Mouse (Mus musculus) CH12.LX (cell line): Measurements from ENCODE around the gene Phf20. TPM values are rescaled to one million over a fixed set of nuclear protein-coding genes. Genes with fewer than 3 reads are reported as not detected.
A peak's percentile ranks its signal among the peaks of the same experiment; 100 is the strongest.

ENCODE experiments used
- DNase-seq: peaks from one replicate; pipeline ENCODE4 v3.0.0-alpha.2; 2013; ENCODE audit errors: extremely low read depth
- H3K27ac ChIP-seq: 2 replicates; pipeline ENCODE4 v1.5.1; 2012; ENCODE audit warnings: low read depth, mild to moderate bottlenecking, control low read depth, moderate library complexity; ENCODE audit not compliant: insufficient read depth
- H3K27me3 ChIP-seq: replicated peaks from 2 replicates; pipeline ENCODE3; 2012; ENCODE audit warnings: inconsistent platforms
- H3K36me3 ChIP-seq, 2 experiments: replicated peaks in 1 of 2; 2 replicates each; pipeline versions ENCODE3 to v1.6.1; 2012; ENCODE audit warnings: inconsistent platforms in 1 of 2, low read length in 1 of 2, mild to moderate bottlenecking in 1 of 2, mixed read lengths in 1 of 2, moderate library complexity in 1 of 2; ENCODE audit not compliant: control insufficient read depth in 1 of 2, insufficient read depth in 1 of 2
- H3K4me1 ChIP-seq, 2 experiments: 2 replicates each; pipeline ENCODE4 v1.6.1; 2012; ENCODE audit warnings: inconsistent platforms in 1 of 2, moderate library complexity in 1 of 2; ENCODE audit not compliant: insufficient read depth in 2 of 2, control insufficient read depth in 1 of 2
- H3K4me2 ChIP-seq: 2 replicates; pipeline ENCODE4 v1.6.1; 2012; ENCODE audit warnings: low read depth, mild to moderate bottlenecking, control low read depth; ENCODE audit not compliant: poor library complexity, insufficient read depth, severe bottlenecking
- H3K4me3 ChIP-seq, 3 experiments: fragments of 150-350 bp in 1 of 3; sonication (generic) in 1 of 3; replicated peaks in 1 of 3; 2 replicates each; pipeline versions ENCODE3 to v1.5.1; 2011 to 2012; ENCODE audit warnings: low read depth in 2 of 3, low read length in 2 of 3, mild to moderate bottlenecking in 2 of 3, moderate library complexity in 2 of 3, control low read depth in 1 of 3, improper control_type of control experiment in 1 of 3, inconsistent platforms in 1 of 3, mixed read lengths in 1 of 3; ENCODE audit not compliant: poor library complexity in 1 of 3
- H3K79me2 ChIP-seq: replicated peaks from 2 replicates; pipeline ENCODE4 v1.6.1; 2012; ENCODE audit warnings: mild to moderate bottlenecking, moderate library complexity; ENCODE audit not compliant: control insufficient read depth, poor library complexity, insufficient read depth, severe bottlenecking; ENCODE audit errors: extremely low read depth
- H3K9ac ChIP-seq: 2 replicates; pipeline ENCODE4 v1.6.1; 2012; ENCODE audit warnings: low read depth, mild to moderate bottlenecking, control low read depth, moderate library complexity; ENCODE audit not compliant: insufficient read depth
- H3K9me3 ChIP-seq: replicated peaks from 2 replicates; pipeline ENCODE3; 2012; ENCODE audit warnings: low read length, inconsistent platforms, mixed read lengths
- CHD1 ChIP-seq: IDR thresholded peaks from 2 replicates; pipeline ENCODE4 v1.6.1; 2012; ENCODE audit warnings: low read depth, low read length, improper control_type of control experiment, inconsistent platforms
- CHD2 ChIP-seq: IDR thresholded peaks from 2 replicates; pipeline ENCODE4 v1.6.1; 2011; ENCODE audit warnings: low read length, improper control_type of control experiment
- ELF1 ChIP-seq: IDR thresholded peaks from 2 replicates; pipeline ENCODE4 v1.6.1; 2014; ENCODE audit warnings: low read depth, mild to moderate bottlenecking, inconsistent platforms, low read length, improper control_type of control experiment
- EP300 ChIP-seq: IDR thresholded peaks from 2 replicates; pipeline ENCODE4 v1.6.1; 2011; ENCODE audit warnings: low read length, improper control_type of control experiment
- IRF4 ChIP-seq: IDR thresholded peaks from 2 replicates; pipeline ENCODE4 v1.6.1; 2014; ENCODE audit warnings: low read depth, mild to moderate bottlenecking, inconsistent platforms, low read length, improper control_type of control experiment
- JUN ChIP-seq: IDR thresholded peaks from 2 replicates; pipeline ENCODE4 v1.6.1; 2011; ENCODE audit warnings: low read depth, mild to moderate bottlenecking, low read length, improper control_type of control experiment, moderate library complexity; ENCODE audit not compliant: insufficient read depth
- JUND ChIP-seq: conservative IDR thresholded peaks from 2 replicates; pipeline ENCODE4 v1.6.1; 2011; ENCODE audit warnings: low read depth, low read length, improper control_type of control experiment
- KAT2A ChIP-seq: IDR thresholded peaks from 2 replicates; pipeline ENCODE4 v1.6.1; 2012; ENCODE audit warnings: low read length, improper control_type of control experiment, inconsistent platforms; ENCODE audit not compliant: insufficient replicate concordance
- MAX ChIP-seq: IDR thresholded peaks from 2 replicates; pipeline ENCODE4 v1.6.1; 2011; ENCODE audit warnings: low read length, improper control_type of control experiment
- MEF2A ChIP-seq: IDR thresholded peaks from 2 replicates; pipeline ENCODE4 v1.6.1; 2014; ENCODE audit warnings: low read depth, mild to moderate bottlenecking, inconsistent platforms, low read length, improper control_type of control experiment, borderline replicate concordance
- MXI1 ChIP-seq: IDR thresholded peaks from 2 replicates; pipeline ENCODE4 v1.6.1; 2011; ENCODE audit warnings: mild to moderate bottlenecking, low read depth, low read length, improper control_type of control experiment
- NELFE ChIP-seq: IDR thresholded peaks from 2 replicates; pipeline ENCODE4 v1.6.1; 2011; ENCODE audit warnings: low read depth, low read length, improper control_type of control experiment
- POLR2A ChIP-seq: IDR thresholded peaks from 2 replicates; pipeline ENCODE4 v1.6.1; 2011; ENCODE audit warnings: low read depth, mild to moderate bottlenecking, improper control_type of control experiment, low read length
- POLR2AphosphoS2 ChIP-seq: IDR thresholded peaks from 2 replicates; pipeline ENCODE4 v1.6.1; 2011; ENCODE audit warnings: low read depth, low read length, improper control_type of control experiment
- RAD21 ChIP-seq: IDR thresholded peaks from 2 replicates; pipeline ENCODE4 v1.6.1; 2011; ENCODE audit warnings: low read depth, mild to moderate bottlenecking, low read length, improper control_type of control experiment, moderate library complexity
- RCOR1 ChIP-seq: conservative IDR thresholded peaks from 2 replicates; pipeline ENCODE4 v1.6.1; 2012; ENCODE audit warnings: low read depth, mild to moderate bottlenecking, inconsistent platforms, low read length, improper control_type of control experiment
- SMC3 ChIP-seq: IDR thresholded peaks from 2 replicates; pipeline ENCODE4 v1.6.1; 2011; ENCODE audit warnings: low read depth, low read length, improper control_type of control experiment
- TBP ChIP-seq: conservative IDR thresholded peaks from 2 replicates; pipeline ENCODE4 v1.6.1; 2011; ENCODE audit warnings: low read depth, low read length, improper control_type of control experiment
- TCF12 ChIP-seq: IDR thresholded peaks from 2 replicates; pipeline ENCODE4 v1.6.1; 2014; ENCODE audit warnings: low read depth, mild to moderate bottlenecking, inconsistent platforms, low read length, improper control_type of control experiment
- USF1 ChIP-seq: IDR thresholded peaks from 2 replicates; pipeline ENCODE4 v1.6.1; 2014; ENCODE audit warnings: low read depth, mild to moderate bottlenecking, inconsistent platforms, low read length, improper control_type of control experiment
- USF2 ChIP-seq: conservative IDR thresholded peaks from 2 replicates; pipeline ENCODE4 v1.6.1; 2011; ENCODE audit warnings: low read depth, low read length, improper control_type of control experiment
- ZMIZ1 ChIP-seq: IDR thresholded peaks from 2 replicates; pipeline ENCODE4 v1.6.1; 2012; ENCODE audit warnings: low read depth, mild to moderate bottlenecking, inconsistent platforms, low read length, improper control_type of control experiment
- ZNF384 ChIP-seq: IDR thresholded peaks from 2 replicates; pipeline ENCODE4 v1.6.1; 2012; ENCODE audit warnings: low read depth, low read length, improper control_type of control experiment, inconsistent platforms
- dilution Hi-C: fragments of 300-500 bp; cut with MboI; formaldehyde crosslinking; loops from 2 replicates; pipeline ENCODE4 v1.14.3; 2020; ENCODE audit warnings: low sequenced_read_pairs; ENCODE audit not compliant: extremely low pct_unique_long_range_greater_than_20kb, extremely low pct_ligation_motif_present
- in situ Hi-C: fragments of 300-500 bp; cut with MboI; formaldehyde crosslinking; loops from 3 replicates; pipeline ENCODE4 v1.14.3; 2019; ENCODE audit warnings: low sequenced_read_pairs, low pct_ligation_motif_present, low pct_unique_long_range_greater_than_20kb, mixed read lengths
- polyA plus RNA-seq: library from polyadenylated mRNA; unstranded; fragments of >175 nt; gene quantifications from 2 replicates; pipeline ENCODE4 v1.2.1, GENCODE M21; 2012; ENCODE audit warnings: low read depth; ENCODE audit not compliant: insufficient read length
- total RNA-seq, 2 experiments: library from RNA; depleted of rRNA; stranded (reverse); fragments of 300-350 nt in 1 of 2; fragments of >200 nt in 1 of 2; gene quantifications; 2 replicates each; pipeline ENCODE4 v1.2.3; 2012 to 2014

The Phf20 gene
- total and polyA plus RNA-seq, 3 experiments = 11.7 to 17.6 (median 13.3) TPM

GRCm38 (mm10) chr2:156166557-156166956, 29.7 kb upstream of the Phf20 start:
- in situ Hi-C loops (no loop called here), dilution Hi-C loops (no loop called here)
- Histone ChIP-seq H3K9ac (no peak overlapping the region), H3K4me1 (no peaks in the 10 kb centered on the region; a peak in 1 of 4 replicates), H3K27ac (no peak overlapping the region), H3K4me2 (no peak overlapping the region), H3K79me2 (peaks cover 68% of the 10 kb centered on the region), H3K27me3 (no peaks in the 10 kb centered on the region), H3K4me3 (no peak overlapping the region), H3K36me3 (peaks cover 50 to 83% of the 10 kb centered on the region in 2 experiments), H3K9me3 (no peaks in the 10 kb centered on the region)
- TF ChIP-seq ELF1 (no peak), POLR2AphosphoS2 (0 out of 2 replicates have a peak, but pooled peaks have one; percentile 64), CHD2 (no peak), MAX (no peak), ZMIZ1 (no peak), IRF4 (no peak), KAT2A (no peak), POLR2A (no peak), TBP (no peak), USF1 (no peak), TCF12 (no peak), CHD1 (0 out of 2 replicates have a peak, but pooled peaks have one; percentile 39)
- no peak for DNase-seq

GRCm38 (mm10) chr2:156177079-156177478, 19.2 kb upstream of the Phf20 start:
- Histone ChIP-seq H3K79me2 (peaks cover 50% of the 10 kb centered on the region), H3K27me3 (no peaks in the 10 kb centered on the region), H3K4me1 (peaks cover 0 to 44% of the 10 kb centered on the region in 2 experiments; a peak in 2 of 4 replicates), H3K27ac (no peak overlapping the region), H3K9ac (peak overlapping the region; percentile 84), H3K4me3 (peak overlapping the region; percentile 59 to 94 (median 61)), H3K36me3 (peaks cover 25 to 63% of the 10 kb centered on the region in 2 experiments), H3K4me2 (peak overlapping the region; percentile 99), H3K9me3 (no peaks in the 10 kb centered on the region)
- no peak for DNase-seq
- no peak for TF ChIP-seq ZMIZ1
- dilution Hi-C loops = no loop called here
- in situ Hi-C loops = no loop called here

- Histone ChIP-seq H3K9ac (peak overlapping the region; percentile 98), H3K27me3 (no peaks in the 10 kb centered on the region), H3K4me3 (peak overlapping the region; percentile 61 to 94 (median 62)), H3K4me1 (peaks cover 0 to 44% of the 10 kb centered on the region in 2 experiments; a peak in 2 of 4 replicates), H3K79me2 (peaks cover 49% of the 10 kb centered on the region), H3K4me2 (peak overlapping the region; percentile 63), H3K36me3 (peaks cover 21 to 59% of the 10 kb centered on the region in 2 experiments), H3K9me3 (no peaks in the 10 kb centered on the region), H3K27ac (no peak overlapping the region)
- TF ChIP-seq USF2 (no peak), JUND (no peak), SMC3 (no peak), MEF2A (no peak), TCF12 (no peak), EP300 (no peak), RCOR1 (no peak), IRF4 (no peak), KAT2A (no peak), RAD21 (no peak), JUN (no peak), MXI1 (no peak), ZNF384 (no peak), TBP (no peak), ELF1 (no peak), NELFE (no peak), ZMIZ1 (no peak)
- dilution Hi-C loops (no loop called here), in situ Hi-C loops (no loop called here)
- no peak for DNase-seq
These were observed 18.6 kb upstream of the Phf20 start for GRCm38 (mm10) chr2:156177651-156178050.
